Mouse (Mus musculus): ENCODE data around the gene Rab10.
A peak's percentile ranks its signal among the peaks of the same experiment; 100 is the strongest.
"Not testable (repeated sequence)": the region's sequence is repeated elsewhere in the genome, so short reads cannot be mapped to it uniquely, and the experiment has no call there.

Gene Rab10

DNA sequence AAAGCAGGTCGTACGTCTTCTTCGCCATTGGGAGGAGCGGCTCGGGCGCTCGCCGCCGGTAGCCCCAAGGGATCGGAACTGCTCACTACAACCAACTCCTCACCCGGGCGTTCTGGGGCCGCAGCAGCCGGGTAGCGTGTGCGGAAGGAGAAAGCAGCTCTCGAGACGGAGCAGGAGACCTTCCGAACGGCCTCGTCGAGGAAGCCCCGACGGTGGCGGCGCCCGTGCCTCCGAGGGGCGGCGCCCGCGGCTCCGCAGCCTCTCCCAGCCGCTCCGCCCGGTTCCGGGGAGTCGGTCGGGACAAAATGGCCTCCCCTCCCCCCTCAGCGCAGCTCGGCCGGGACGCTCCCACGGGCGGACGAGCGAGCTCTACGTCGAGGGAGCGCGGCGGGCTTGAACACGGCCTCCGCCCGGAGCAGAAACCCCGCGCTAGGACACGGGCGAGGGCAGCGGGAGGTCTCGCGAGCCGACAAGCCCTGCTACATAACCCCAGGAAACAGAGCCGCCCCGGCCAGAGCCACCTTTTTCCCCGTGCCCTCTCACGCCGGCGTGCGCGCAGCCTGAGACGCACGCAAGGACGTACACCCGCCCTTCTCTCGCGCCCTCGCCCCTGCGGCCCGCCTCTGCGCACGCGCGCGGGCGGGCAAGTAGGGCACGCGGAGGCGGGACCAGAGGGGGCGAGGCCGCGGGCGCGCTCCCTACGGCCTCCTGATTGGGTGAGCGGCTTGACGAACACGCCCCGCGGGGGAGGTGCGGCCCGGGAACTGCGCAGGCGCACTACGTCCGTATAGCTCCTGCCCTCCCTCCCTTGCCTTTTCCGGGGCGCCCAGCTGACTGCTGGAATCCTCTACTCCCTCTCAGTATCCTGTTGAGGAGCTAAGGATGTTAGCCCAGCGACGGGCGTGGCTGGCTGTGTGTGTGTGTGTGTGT, at the start of gene Rab10:
Gene Rab10 (minus strand): TSS at position 579 of the 930 bp plus-strand sequence.
- peak; percentile 99 for DNase-seq

DNA sequence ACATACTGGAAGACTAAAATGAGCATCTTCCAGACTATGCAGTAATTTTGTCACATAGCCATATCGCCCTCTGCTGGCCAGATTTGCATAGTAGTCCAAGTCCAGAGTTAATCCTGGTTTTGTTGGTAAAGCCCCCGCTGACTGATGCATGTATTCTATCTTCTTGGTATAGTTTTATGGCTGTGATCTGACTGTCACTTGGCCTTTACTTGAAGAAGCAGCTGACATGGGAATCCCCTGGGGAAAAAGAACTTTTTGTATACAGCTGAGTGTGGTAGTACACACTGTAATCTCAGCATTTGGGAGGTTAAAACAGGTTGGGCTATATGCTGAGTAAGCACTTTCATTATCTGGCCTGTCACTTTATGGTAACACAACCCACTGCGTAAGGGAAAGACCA, 49.5 kb upstream of the Rab10 start:
- peak; percentile 82 to 94 for DNase-seq

DNA sequence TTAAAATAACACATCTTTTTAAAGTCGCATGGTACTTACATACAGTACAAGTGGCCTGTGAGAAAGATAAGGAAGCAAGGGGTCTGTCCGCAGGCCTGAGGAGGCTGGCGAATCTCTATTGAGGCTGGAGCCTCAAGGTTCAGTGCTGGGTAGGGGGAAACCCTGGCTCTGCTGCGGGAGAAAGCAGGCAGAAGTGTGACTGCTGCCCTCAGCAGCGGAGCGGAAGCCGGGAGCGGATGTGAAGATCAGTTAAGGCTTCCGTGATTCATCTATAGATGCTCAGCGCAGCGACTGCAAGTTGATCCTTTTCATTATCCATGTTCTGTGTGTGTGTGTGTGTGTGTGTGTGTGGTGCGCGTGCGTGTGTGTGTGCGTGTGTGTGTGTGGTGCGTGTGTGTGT, 47.1 kb upstream of the Rab10 start:
- DNase-seq = no peak

DNA sequence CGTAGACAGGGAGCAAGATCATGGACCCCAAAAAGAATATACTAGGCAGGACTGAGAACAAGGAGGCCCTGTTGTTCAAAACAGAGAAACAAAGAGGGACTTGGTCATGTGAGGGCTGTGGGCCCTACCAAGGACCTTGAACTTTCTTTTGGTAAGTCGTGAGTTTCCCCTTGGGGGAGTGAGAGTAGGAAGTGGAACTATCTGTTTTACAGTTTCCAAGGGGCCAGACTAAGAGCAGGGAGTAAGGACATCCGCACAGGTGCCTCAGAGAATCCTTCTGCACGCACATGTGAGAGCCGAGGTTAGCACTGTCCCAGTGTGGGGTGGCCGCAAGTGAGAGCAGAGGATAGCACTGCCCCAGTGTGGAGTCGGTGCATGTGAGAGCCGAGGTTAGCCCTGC, 45.3 kb upstream of the Rab10 start:
- DNase-seq = no peak

DNA sequence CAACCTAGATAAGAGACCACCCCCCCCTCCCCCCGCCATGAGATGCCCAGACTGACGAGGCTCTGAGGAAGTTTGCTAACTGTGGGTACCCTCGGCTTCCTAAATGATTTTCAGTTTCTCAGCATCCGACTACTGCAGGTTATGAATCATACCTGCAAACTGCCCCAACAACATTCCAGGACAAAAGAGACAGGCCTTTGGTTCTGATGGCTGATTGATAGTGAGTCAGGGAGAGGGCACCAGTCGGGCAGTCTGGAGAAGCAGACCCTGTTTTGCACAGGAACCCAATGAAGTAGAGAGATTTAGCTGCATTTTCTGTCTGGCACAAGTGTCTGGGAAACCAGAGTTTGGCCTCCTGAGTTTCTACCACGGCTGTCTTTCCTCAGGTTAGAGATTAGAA, 42.4 kb upstream of the Rab10 start:
- DNase-seq = no peak

DNA sequence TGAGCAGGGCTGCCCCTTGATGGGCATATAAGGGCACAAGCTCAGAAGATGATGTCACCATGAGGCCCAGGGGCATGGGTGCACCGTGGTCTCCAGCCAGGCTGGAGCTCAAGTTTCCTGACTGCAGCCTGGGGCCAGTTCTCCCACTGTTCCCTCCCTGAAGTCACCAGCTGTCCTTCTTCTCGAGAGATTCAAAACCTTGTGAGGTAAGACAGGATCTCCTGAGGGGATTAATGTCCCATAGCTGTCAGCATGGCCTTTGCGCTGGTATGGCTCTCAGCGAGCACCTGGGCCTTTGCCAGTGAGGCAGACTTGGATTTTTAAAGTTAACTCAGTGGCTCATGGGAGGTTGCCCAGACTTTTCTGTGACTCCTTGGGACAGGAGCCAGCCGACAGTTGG, 40.4 kb upstream of the Rab10 start:
- DNase-seq = peak; percentile 54 to 75

DNA sequence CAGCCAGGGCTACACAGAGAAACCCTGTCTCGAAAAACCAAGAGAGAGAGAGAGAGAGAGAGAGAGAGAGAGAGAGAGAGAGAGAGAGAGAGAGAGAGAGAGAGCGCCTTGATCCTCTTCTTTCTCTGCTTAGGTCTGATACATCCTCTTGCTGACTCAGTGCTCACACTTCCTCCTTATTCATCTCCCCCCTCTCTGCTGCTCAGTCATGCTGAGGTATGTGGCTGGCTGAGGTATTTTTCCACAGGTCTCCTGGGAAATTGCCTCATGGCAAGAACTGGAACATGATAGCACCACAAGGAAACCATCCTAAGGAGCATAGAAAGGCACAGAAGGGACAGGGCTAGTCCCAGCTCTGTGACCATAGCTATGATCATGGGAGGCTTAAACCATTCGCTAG, 39.6 kb upstream of the Rab10 start:
- DNase-seq = no peak

DNA sequence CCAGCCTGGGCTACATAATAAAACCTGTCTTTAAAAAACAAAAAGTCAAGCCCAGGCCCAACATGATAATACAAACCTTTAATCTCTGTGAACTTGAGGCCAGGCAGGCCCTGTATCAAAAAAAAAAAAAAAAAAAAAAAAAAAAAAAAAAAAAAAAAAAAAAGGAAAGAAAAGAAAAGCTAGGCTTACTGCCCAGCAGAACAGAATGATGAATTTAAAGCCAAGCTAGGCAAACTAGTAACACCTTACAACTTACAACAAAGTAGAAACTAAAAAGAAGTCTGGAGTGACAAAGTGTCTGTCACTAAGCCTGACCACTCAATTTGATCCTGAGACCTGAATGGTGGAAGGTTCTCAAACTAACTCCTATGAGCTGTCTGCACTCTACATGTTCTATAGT, 37.9 kb upstream of the Rab10 start:
- no peak for DNase-seq

DNA sequence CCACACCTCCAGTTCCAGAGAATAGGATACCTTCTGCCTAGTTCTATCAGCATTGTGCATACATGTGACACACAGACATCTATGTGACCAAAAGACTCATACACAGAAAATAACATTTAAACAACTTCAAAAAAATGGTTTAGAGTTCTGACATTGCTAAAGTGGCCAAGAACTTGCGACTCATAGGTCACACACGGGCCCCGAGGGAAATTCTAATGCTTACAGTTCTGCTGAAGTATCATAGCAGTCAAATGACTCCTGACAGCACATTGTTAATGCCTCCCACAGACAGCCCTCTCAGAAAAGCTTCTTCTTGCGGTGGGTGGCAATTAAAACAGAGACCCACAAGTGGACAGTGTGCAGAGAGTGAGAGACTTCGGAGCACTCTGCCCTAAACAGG, 35.3 kb upstream of the Rab10 start:
- no peak for DNase-seq

DNA sequence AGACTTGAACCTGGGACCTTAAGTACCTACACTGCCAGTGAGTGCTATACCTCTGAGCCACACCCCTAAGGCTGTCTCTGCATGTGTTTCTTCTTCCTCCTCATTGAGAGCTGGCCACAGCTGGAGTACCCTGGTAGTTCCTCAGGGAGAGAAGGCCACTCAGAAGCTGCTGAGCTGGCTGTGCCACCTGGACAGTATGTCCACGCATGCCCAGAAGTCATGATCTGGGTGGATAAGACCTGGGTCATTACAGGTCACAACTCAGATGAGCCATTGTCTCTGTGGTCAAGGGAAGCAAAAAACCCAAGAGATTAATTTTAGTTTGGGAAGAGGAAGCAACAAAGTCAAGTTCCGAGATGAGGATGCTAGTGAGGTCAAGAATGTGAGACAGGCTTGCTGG, 34.4 kb upstream of the Rab10 start:
- no peak for DNase-seq

DNA sequence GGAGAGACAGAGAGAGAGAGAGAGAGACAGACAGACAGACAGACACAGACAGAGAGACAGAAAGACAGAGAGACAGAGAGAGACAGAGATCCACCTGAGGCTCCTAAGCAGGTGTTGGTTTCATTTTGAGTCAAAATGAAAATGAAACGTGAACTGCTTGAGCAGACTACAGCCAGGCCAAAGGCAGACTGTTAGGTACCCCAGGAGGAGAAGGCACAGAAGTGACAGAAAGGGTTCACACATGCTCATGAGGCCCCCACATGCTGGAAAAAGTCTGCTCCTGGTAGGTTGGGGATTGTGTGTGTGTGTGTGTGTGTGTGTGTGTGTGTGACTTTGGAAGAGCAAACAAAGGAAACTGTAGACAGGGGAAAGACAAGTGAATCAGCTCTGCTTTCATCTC, 29.2 kb upstream of the Rab10 start:
- DNase-seq = no peak

DNA sequence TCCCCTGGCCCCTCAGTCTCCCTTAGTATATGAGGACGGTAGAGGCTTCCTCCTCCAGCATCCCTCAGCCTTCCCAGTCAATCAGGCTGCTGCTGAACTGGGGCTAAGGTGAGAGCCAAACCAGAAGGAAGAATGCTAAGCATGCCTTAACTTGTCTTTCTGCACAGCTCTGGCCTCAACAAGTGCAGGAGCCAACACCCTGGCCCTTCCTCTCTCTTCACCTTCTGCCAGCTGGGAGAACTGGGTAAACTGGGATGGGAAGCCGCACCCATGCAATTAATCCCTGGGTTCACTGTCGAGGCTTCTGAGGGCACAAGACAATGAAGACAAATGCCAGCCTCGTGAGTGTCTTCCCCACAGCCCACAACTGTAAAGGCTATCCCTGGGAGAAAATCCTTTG, 19.9 kb upstream of the Rab10 start:
- DNase-seq = no peak

DNA sequence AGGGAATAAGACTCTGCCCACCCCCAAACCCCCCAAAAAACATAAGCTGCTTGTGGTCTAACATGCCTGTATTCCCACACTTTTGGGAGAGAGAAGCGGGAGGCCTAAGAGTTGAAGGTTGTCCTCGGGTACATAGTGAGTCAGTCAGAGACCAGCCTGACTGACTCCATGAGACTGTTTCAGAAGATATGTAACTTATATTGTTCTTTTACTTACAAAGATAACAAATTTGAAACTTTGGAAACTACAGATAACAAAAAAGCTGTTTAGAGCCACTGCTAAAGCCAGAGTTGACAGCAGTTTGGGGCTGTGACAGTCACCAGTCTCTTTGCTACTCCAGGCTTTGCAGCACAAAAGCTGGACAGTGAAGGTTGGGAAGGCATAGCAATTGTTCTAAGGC, 15.5 kb upstream of the Rab10 start:
- no peak for DNase-seq

DNA sequence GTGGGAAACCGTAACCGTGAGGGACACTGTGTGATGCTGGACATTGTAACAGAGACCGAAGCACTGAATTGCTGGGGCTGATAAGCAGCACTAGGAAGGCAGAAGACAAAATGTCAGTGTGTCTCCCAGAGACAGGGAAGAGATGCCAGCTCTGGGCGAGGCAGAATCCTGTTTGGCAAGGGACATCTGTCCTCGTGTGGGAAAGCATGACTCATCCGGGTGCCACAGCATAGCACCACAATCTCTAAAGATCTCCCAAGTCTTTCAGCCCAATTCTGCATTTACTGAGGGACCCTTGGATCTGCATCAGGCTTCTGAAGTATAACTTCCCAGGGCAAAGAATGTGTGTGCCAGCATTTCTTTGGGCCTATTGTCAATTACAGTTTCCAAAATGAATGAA, 13.5 kb upstream of the Rab10 start:
- no peak for DNase-seq

DNA sequence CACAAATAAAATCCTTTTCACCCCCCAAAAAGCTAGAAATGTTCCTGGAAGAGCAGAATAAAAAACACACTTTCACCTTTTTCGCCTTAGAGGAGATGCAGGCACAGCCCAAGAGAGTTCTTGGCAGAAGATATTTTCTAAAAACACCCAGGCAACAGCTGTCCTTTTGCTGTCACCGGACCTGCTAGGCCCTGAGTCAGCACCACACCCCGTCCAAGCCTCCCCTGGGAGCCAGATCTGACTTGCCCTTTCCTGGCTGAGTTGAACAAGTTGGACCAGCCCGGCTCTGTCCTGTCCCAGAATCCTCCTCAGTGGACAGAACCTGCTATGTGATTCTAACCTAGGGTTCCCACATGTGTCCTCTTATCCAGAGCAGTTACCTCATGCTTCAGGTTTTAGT, 9.6 kb upstream of the Rab10 start:
- peak in 1 of 2 experiments; percentile 8 for DNase-seq

DNA sequence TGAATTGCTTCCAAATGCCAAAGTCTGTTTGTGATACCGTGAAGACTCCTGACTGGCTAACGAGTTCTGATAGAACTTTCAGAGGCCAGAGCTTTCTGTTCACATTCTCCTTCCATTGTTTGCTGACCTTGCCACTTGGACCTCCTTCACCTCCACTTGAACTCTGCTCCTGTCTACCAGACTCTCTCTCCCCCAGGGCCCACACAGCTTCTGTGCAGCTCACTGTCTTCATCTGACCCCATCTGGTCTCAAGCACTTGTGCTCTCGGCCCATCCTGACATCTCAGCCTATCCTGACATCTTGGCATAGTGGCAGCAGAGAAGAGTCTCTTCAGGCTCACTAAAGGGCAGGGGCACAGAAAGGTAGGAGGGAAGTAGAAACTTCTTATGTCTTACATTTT, 7.2 kb upstream of the Rab10 start:
- DNase-seq = no peak

DNA sequence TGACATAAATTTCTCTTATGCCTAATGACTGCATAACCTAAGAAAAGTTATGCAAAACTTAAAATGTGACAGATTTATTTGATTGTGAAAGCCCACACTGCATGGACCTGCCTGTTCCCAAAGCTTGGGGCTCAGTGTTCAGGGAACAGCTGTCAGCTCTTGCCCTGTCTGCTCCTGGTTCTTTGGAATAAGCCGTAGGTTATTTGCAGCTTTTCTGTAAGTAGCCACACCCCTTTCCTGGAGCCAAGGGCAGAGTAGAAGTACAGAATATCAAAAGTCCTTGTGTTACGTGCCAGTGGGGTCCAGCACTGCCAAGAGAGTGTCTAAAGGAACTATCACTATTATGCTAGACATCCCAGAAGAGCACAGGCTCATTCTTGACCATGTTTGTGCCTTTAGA, 6.3 kb upstream of the Rab10 start:
- DNase-seq = peak in 1 of 2 experiments; percentile 20

DNA sequence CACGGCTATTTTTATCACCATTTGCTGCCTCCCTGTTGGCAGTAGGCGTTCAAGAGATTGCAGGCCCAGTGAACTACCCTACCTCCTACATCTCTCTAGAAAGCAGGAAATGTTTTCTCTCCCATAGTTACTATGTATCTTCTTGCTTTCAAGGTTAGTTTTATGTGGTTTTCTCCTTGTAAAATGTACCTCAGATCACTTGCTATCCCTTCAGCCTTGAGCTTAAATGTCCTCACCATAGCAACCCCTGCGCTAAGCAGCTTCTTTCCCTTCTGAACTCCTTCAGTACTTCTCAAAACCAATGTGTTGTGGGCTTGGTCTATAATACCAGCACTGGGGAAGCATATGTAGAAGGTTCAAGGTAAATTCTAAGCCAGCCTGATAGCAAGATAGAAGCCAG, 3.1 kb upstream of the Rab10 start:
- no peak for DNase-seq

DNA sequence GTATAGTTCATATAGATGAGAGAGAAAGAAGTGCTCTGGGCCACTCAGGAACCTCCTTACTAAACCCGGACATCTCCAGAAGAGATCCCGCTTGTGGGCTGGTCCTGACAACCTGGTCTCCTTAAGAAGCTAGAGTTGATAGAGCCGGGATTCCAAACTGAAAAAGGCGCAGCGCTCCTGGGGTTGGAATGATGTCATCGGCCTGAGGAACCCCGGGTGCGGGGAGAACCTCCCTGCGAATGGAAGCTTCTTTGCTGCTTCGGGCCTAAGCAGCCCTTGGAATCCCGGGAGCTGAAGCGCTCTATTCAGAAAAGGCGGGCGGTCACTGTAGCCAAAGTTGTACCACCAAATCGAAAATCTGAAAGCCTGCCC, 538 bp upstream of the Rab10 start:
- no peak for DNase-seq

DNA sequence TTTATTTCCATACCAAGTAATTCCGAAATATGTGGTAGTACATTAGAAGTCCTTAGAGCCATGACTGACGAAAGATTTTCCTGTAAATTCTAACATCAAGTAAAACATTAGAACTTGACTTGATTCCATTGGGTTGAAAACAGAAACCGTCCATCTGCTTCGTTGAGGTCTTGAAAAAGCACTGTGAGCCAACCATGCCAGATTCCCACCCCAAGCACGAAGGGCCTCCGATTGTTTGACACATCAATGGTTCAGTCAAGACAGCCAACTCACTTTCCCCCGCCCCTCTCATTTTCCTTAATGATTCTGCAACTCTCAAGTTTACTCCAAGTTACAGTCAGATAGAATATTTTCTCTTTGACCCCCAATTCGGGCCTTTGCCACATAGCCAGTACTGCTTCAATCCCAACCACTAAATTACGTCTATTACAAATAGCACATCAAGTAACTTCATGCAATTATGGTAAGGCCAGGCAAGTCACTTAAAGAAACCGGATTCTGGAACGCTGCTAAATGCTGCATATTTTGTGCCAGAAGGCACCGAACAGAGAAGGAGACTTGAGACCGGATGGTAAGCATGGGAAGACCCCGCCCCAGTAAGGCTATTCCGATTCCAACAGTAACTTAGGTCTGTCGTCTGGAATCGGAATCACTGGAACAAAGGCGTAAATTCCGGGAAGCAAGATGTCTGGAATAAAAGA, 1.1 kb downstream of the Rab10 start:
- DNase-seq = peak in 1 of 2 experiments; percentile 11

DNA sequence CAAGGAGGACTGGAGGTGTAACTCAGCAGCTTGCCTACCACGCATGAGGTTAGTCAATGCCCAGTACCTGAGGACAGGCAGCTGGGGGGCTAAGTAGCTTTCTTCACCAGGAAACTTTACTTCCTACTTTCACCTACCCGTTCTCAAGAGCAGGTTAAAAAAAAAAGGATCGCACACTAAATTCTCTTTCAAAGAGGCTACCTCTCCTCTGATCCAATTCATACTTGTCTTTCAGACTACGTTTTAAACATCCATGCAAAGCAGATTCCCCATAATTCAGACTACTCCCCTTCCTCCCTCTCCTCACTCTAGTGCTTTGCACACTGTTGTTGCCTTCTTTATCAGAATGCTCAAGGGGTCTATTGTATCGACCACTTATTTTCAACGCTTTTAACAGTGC, 2.2 kb downstream of the Rab10 start:
- no peak for DNase-seq

DNA sequence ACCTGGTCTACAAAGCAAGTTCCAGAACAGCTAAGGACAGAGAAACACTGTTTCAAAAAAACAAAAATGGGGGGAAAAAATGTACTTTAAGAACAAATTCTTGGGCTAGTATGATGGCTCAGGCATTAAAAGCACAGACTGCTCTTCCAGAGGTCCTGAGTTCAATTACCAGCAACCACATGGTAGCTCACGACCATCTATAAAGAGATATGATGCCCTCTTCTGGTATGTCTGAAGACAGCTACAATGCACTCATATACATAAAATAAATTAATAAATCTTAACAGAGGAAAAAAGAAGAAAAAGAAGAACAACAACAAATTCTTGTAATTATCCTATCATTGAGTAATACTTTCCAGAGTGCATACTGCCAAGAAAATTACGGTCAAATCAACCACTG, 4.5 kb downstream of the Rab10 start:
- no peak for DNase-seq

DNA sequence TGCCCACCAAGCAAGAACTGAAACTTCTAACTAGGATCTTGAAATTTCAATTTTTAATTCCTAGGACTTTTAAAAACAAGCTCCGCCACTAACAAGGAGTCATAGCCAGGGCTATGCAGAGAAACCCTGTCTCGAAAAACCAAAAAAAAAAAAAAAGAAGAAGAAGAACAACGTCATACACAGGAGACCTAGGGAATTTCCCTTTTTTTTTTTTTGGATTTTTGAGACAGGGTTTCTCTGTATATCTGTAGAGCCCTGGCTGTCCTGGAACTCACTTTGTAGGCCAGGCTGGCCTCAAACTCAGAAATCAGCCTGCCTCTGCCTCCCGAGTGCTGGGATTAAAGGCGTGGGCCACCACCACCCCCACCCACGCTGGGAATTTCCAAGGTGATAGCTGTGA, 12.1 kb downstream of the Rab10 start:
- not testable (repeated sequence) for DNase-seq

DNA sequence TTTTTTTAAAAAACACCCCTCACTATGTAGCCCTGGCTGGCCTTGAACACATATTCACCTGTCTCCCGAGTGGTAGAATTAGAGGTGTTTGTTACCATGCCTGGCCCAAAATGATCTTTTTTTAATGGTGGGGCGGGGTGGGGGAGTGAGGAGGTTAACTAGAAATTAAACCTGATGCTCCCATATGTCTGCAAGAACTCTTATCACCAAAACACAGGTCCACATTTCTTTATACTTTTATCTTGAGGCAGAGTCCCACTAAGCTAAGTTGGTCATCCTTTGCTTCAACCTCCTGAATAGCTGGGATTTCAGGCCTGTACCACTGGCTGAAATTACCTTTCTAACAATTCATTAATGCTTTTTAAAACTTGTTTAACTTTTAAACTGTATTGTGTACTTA, 13.7 kb downstream of the Rab10 start:
- DNase-seq = no peak

Measured in kidney, postnatal 36 days (tissue).